Mouse (Mus musculus) erythroblast, embryonic 14.5 days (primary cell): ENCODE measurements around the gene Siah2.

Experiments used
- GATA1 ChIP-seq: IDR thresholded peaks from 2 replicates; pipeline ENCODE4 v1.6.1; 2012; ENCODE audit warnings: low read length, inconsistent platforms, mixed read lengths
- TAL1 ChIP-seq: IDR thresholded peaks from 3 replicates; pipeline ENCODE4 v1.6.1; 2012; ENCODE audit warnings: low read length, inconsistent platforms, mixed read lengths

GRCm38 (mm10) chr3:58702329-58702728 lies 10.1 kb upstream of the Siah2 start:
- TF ChIP-seq GATA1 = no peak
- TF ChIP-seq TAL1 = no peak
